Mouse (Mus musculus) MEL (cell line): ENCODE results near the gene Hist1h3b. TPM values are rescaled to one million over a fixed set of nuclear protein-coding genes. Genes with fewer than 3 reads are reported as not detected.
A peak's percentile ranks its signal among the peaks of the same experiment; 100 is the strongest.

Experiments
- DNase-seq: peaks from one replicate; pipeline ENCODE4 v3.0.0; 2011; ENCODE audit warnings: low read depth, low spot score
- H3K27ac ChIP-seq: 2 replicates; pipeline ENCODE4 v1.5.1; 2012; ENCODE audit warnings: low read depth, mild to moderate bottlenecking, control low read depth, low read length, moderate library complexity; ENCODE audit not compliant: control insufficient read depth
- H3K27me3 ChIP-seq, 2 experiments: fragments of 150-350 bp in 1 of 2; sonication (generic) in 1 of 2; 2 replicates each; pipeline ENCODE4 v1.6.1; 2012; ENCODE audit warnings: low read length in 2 of 2, mild to moderate bottlenecking in 2 of 2, improper control_type of control experiment in 1 of 2, moderate library complexity in 1 of 2; ENCODE audit not compliant: insufficient read depth in 2 of 2, control insufficient read depth in 1 of 2
- H3K36me3 ChIP-seq, 2 experiments: 2 replicates each; pipeline ENCODE4 v1.6.1; 2012 to 2014; ENCODE audit warnings: low read length in 2 of 2, improper control_type of control experiment in 1 of 2, inconsistent platforms in 1 of 2, mild to moderate bottlenecking in 1 of 2; ENCODE audit not compliant: insufficient read depth in 2 of 2, control insufficient read depth in 1 of 2
- H3K4me1 ChIP-seq, 2 experiments: fragments of 150-350 bp in 1 of 2; sonication (generic) in 1 of 2; 2 replicates each; pipeline ENCODE4 v1.6.1; 2012; ENCODE audit warnings: low read length in 2 of 2, improper control_type of control experiment in 1 of 2, mild to moderate bottlenecking in 1 of 2; ENCODE audit not compliant: insufficient read depth in 2 of 2, control insufficient read depth in 1 of 2
- H3K4me3 ChIP-seq, 2 experiments: fragments of 150-350 bp in 1 of 2; sonication (generic) in 1 of 2; 2 replicates each; pipeline ENCODE4 v1.5.1; 2012; ENCODE audit warnings: low read depth in 2 of 2, low read length in 2 of 2, mild to moderate bottlenecking in 2 of 2, moderate library complexity in 2 of 2, control low read depth in 1 of 2, improper control_type of control experiment in 1 of 2; ENCODE audit not compliant: control insufficient read depth in 1 of 2, insufficient read depth in 1 of 2
- H3K79me2 ChIP-seq: 2 replicates; pipeline ENCODE4 v1.6.1; 2012; ENCODE audit warnings: mild to moderate bottlenecking, low read length, moderate library complexity; ENCODE audit not compliant: control insufficient read depth, poor library complexity, insufficient read depth
- H3K9ac ChIP-seq: 2 replicates; pipeline ENCODE4 v1.6.1; 2012; ENCODE audit warnings: low read depth, mild to moderate bottlenecking, control low read depth, low read length, moderate library complexity; ENCODE audit not compliant: control insufficient read depth, poor library complexity, severe bottlenecking
- H3K9me3 ChIP-seq: fragments of 150-350 bp; sonication (generic); replicated peaks from 2 replicates; pipeline ENCODE4 v1.6.1; 2012; ENCODE audit warnings: mild to moderate bottlenecking, low read length, improper control_type of control experiment, moderate library complexity; ENCODE audit not compliant: insufficient read depth
- BHLHE40 ChIP-seq: IDR thresholded peaks from 2 replicates; pipeline ENCODE4 v1.6.1; 2012; ENCODE audit warnings: low read depth, mild to moderate bottlenecking, inconsistent platforms, low read length, improper control_type of control experiment, borderline replicate concordance
- CHD1 ChIP-seq: IDR thresholded peaks from 2 replicates; pipeline ENCODE4 v1.6.1; 2012; ENCODE audit warnings: low read depth, mild to moderate bottlenecking, inconsistent platforms, low read length, improper control_type of control experiment
- CHD2 ChIP-seq: IDR thresholded peaks from 2 replicates; pipeline ENCODE4 v1.6.1; 2011; ENCODE audit warnings: low read length, improper control_type of control experiment
- CTCF ChIP-seq, 3 experiments: IDR thresholded peaks in 2 of 3; conservative IDR thresholded peaks in 1 of 3; 2 replicates each; pipeline ENCODE4 v1.5.1; 2011 to 2012; ENCODE audit warnings: low read length in 3 of 3, low read depth in 2 of 3, mild to moderate bottlenecking in 2 of 3, improper control_type of control experiment in 1 of 3, inconsistent platforms in 1 of 3, mixed read lengths in 1 of 3, moderate library complexity in 1 of 3; ENCODE audit not compliant: control insufficient read depth in 1 of 3, insufficient read depth in 1 of 3, poor library complexity in 1 of 3, severe bottlenecking in 1 of 3
- ETS1 ChIP-seq: IDR thresholded peaks from 2 replicates; pipeline ENCODE4 v1.6.1; 2012; ENCODE audit warnings: low read depth, mild to moderate bottlenecking, inconsistent platforms, low read length, improper control_type of control experiment, moderate library complexity
- GATA1 ChIP-seq: IDR thresholded peaks from 2 replicates; pipeline ENCODE4 v1.6.1; 2011; ENCODE audit warnings: low read depth, low read length, improper control_type of control experiment
- MAX ChIP-seq: IDR thresholded peaks from 2 replicates; pipeline ENCODE4 v1.6.1; 2011; ENCODE audit warnings: low read length, improper control_type of control experiment
- MEF2A ChIP-seq: IDR thresholded peaks from 2 replicates; pipeline ENCODE4 v1.6.1; 2014; ENCODE audit warnings: low read depth, mild to moderate bottlenecking, inconsistent platforms, low read length, improper control_type of control experiment; ENCODE audit not compliant: poor library complexity, insufficient replicate concordance, severe bottlenecking; ENCODE audit errors: extremely low read depth
- MYC ChIP-seq: IDR thresholded peaks from 2 replicates; pipeline ENCODE4 v1.6.1; 2011; ENCODE audit warnings: low read depth, mild to moderate bottlenecking, low read length, improper control_type of control experiment, moderate library complexity
- NRF1 ChIP-seq: IDR thresholded peaks from 2 replicates; pipeline ENCODE4 v1.6.1; 2014; ENCODE audit warnings: low read depth, mild to moderate bottlenecking, inconsistent platforms, low read length, improper control_type of control experiment, moderate library complexity; ENCODE audit not compliant: poor library complexity, insufficient read depth, severe bottlenecking
- POLR2A ChIP-seq, 2 experiments: IDR thresholded peaks; 2 replicates each; pipeline ENCODE4 v1.6.1; 2011 to 2012; ENCODE audit warnings: low read length in 2 of 2, mild to moderate bottlenecking in 2 of 2, control low read depth in 1 of 2, improper control_type of control experiment in 1 of 2, low read depth in 1 of 2, moderate library complexity in 1 of 2; ENCODE audit not compliant: control insufficient read depth in 1 of 2, insufficient read depth in 1 of 2, poor library complexity in 1 of 2
- POLR2AphosphoS2 ChIP-seq: IDR thresholded peaks from 2 replicates; pipeline ENCODE4 v1.6.1; 2011; ENCODE audit warnings: low read length, improper control_type of control experiment
- RAD21 ChIP-seq: IDR thresholded peaks from 2 replicates; pipeline ENCODE4 v1.6.1; 2011; ENCODE audit warnings: mild to moderate bottlenecking, low read depth, low read length, improper control_type of control experiment
- RCOR1 ChIP-seq: IDR thresholded peaks from 2 replicates; pipeline ENCODE4 v1.6.1; 2012; ENCODE audit warnings: low read depth, mild to moderate bottlenecking, inconsistent platforms, low read length, improper control_type of control experiment
- SMC3 ChIP-seq: IDR thresholded peaks from 2 replicates; pipeline ENCODE4 v1.6.1; 2011; ENCODE audit warnings: low read depth, low read length, improper control_type of control experiment
- USF1 ChIP-seq: IDR thresholded peaks from 2 replicates; pipeline ENCODE4 v1.6.1; 2014; ENCODE audit warnings: low read depth, mild to moderate bottlenecking, inconsistent platforms, low read length, improper control_type of control experiment, moderate library complexity
- ZC3H11A ChIP-seq: IDR thresholded peaks from 2 replicates; pipeline ENCODE4 v1.6.1; 2012; ENCODE audit warnings: low read depth, mild to moderate bottlenecking, inconsistent platforms, low read length, improper control_type of control experiment
- ZNF384 ChIP-seq: IDR thresholded peaks from 2 replicates; pipeline ENCODE4 v1.6.1; 2012; ENCODE audit warnings: low read depth, mild to moderate bottlenecking, inconsistent platforms, low read length, improper control_type of control experiment
- polyA plus RNA-seq, 2 experiments: library from polyadenylated mRNA; stranded (reverse) in 1 of 2; unstranded in 1 of 2; fragments of >175 nt in 1 of 2; fragments of >200 nt in 1 of 2; gene quantifications; 2 replicates each; pipeline versions ENCODE4 v1.2.1 to v1.2.4; 2012; ENCODE audit warnings: low replicate concordance in 2 of 2, low read depth in 1 of 2; ENCODE audit not compliant: insufficient read length in 2 of 2, insufficient read depth in 1 of 2, missing spikeins in 1 of 2
- total RNA-seq: library from RNA; depleted of rRNA; stranded (reverse); fragments of 300-350 nt; gene quantifications from 2 replicates; pipeline ENCODE4 v1.2.3, GENCODE M21; 2012

The Hist1h3b gene
- total and polyA plus RNA-seq, 3 experiments = 6.6 to 1,725 TPM; not detected in 1

DNA sequence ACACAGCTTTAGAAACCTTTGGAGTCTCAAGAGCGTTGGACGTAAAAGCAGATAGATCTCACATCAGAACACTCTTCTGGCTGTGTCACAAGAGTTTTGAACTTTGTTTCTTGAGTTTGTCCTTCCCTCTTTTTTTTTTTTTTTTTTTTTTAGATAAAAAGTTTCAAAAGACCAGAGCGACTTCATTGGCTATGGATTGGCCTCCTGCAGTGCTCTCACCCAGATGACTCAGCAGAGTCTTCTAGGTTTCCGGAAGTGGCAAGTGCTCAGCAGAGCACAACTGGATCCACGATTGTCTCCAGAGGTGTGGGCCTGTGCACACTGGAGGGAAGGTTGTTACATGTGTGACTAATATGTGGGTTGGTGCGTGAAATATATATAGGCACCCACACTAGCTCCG is 26.3 kb downstream of the Hist1h3b start:
- peak; percentile 43; the same call in 1 of the 2 replicates for TF ChIP-seq ZNF384
- no peak for TF ChIP-seq MYC
- TF ChIP-seq CTCF (IDR thresholded peaks at IDR 0.05 in 2 of 3, conservative IDR thresholded peaks at IDR 0.05 in 1 of 3; ENCODE audit: control insufficient read depth in 1 of 3, insufficient read depth in 1 of 3, low read depth in 2 of 3, low read length in 3 of 3, poor library complexity in 1 of 3, severe bottlenecking in 1 of 3) = no peak
- TF ChIP-seq GATA1 = no peak
- Histone ChIP-seq H3K4me3 (no peak overlapping the region), H3K79me2 (no peaks in the 10 kb centered on the region), H3K27ac (no peak overlapping the region), H3K9me3 (no peaks in the 10 kb centered on the region), H3K27me3 (no peaks in the 10 kb centered on the region; a peak in 1 of 4 replicates), H3K36me3 (peaks cover 0 to 2% of the 10 kb centered on the region in 2 experiments; a peak in 2 of 4 replicates), H3K4me1 (peaks cover 0 to 9% of the 10 kb centered on the region in 2 experiments; a peak in 1 of 4 replicates), H3K9ac (no peak overlapping the region)
- peak; percentile 41 for DNase-seq

DNA sequence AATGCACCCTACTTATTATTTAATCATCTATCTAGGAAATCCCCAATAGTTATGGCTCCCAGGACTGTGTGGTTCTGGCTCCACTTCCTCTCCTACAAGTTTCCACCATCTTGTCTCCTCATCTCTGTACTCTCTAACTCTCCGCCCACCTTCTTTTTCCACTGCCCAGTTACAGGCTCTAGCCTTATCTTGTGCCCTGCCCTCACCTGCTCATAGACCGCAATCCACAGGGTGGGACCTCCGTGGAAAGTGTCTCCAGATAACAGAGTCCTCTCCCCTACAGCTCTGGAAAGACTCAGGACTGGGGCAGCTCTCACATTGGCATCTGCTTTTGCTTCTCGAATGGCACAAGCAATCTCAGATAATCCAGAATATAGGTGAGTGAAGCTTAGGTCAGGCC is 27.0 kb downstream of the Hist1h3b start:
- Histone ChIP-seq H3K79me2 (no peaks in the 10 kb centered on the region), H3K27me3 (no peaks in the 10 kb centered on the region; a peak in 1 of 4 replicates), H3K4me3 (no peak overlapping the region), H3K36me3 (peaks cover 0 to 2% of the 10 kb centered on the region in 2 experiments; a peak in 2 of 4 replicates), H3K27ac (no peak overlapping the region), H3K9ac (no peak overlapping the region), H3K4me1 (peaks cover 0 to 9% of the 10 kb centered on the region in 2 experiments; a peak in 1 of 4 replicates), H3K9me3 (no peaks in the 10 kb centered on the region)
- no peak for DNase-seq
- TF ChIP-seq NRF1 (no peak), CHD2 (no peak), RCOR1 (no peak), BHLHE40 (no peak), MAX (no peak)

DNA sequence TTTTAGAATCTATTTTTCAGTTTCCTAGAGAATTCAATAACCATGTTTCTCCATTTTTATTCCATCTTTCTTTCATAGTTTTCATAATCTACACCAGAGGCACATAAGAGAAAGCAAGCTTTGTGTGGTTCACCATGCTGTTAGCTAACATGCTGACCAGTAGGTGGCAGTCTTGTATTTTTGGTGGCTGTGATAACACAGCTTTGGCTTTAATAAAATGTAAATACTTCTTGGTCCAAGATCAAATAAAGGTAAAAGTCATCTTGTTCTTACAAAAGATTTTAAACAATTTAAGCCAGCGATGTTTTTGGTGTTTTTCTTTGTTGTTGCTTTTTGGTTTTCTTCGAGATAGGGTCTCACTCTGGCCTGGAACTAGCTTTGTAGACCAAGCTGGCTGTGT is 40.5 kb downstream of the Hist1h3b start:
- H3K9me3 ChIP-seq = no peaks in the 10 kb centered on the region
- peak; percentile 75 for DNase-seq
- H3K36me3 ChIP-seq = no peaks in the 10 kb centered on the region
- no peaks in the 10 kb centered on the region for H3K79me2 ChIP-seq
- H3K4me3 ChIP-seq = no peak overlapping the region
- H3K4me1 ChIP-seq = no peaks in the 10 kb centered on the region
- H3K27me3 ChIP-seq = peaks cover 2 to 7% of the 10 kb centered on the region in 2 experiments; a peak in 2 of 4 replicates
- TF ChIP-seq MEF2A (no peak), USF1 (no peak), POLR2AphosphoS2 (no peak), RAD21 (peak; percentile 92), CHD1 (no peak), ETS1 (no peak), POLR2A (IDR thresholded peaks at IDR 0.05; ENCODE audit: control insufficient read depth in 1 of 2, insufficient read depth in 1 of 2, low read depth in 1 of 2, low read length in 2 of 2, poor library complexity in 1 of 2) (no peak), MYC (peak; percentile 61; the same call in 1 of the 2 replicates), MAX (0 out of 2 replicates have a peak, but pooled peaks have one; percentile 12), CTCF (IDR thresholded peaks at IDR 0.05 in 2 of 3, conservative IDR thresholded peaks at IDR 0.05 in 1 of 3; ENCODE audit: control insufficient read depth in 1 of 3, insufficient read depth in 1 of 3, low read depth in 2 of 3, low read length in 3 of 3, poor library complexity in 1 of 3, severe bottlenecking in 1 of 3) (peak; percentile 56 to 88 (median 77)), SMC3 (peak; percentile 82), ZC3H11A (peak; percentile 77)
- H3K9ac ChIP-seq = no peak overlapping the region
- H3K27ac ChIP-seq = no peak overlapping the region
